Mouse (Mus musculus) MEL (cell line): ENCODE data around the gene Snw1. TPM values are rescaled to one million over a fixed set of nuclear protein-coding genes. Genes with fewer than 3 reads are reported as not detected.
A peak's percentile ranks its signal among the peaks of the same experiment; 100 is the strongest.
"Not testable (repeated sequence)": the region's sequence is repeated elsewhere in the genome, so short reads cannot be mapped to it uniquely, and the experiment has no call there.

ENCODE experiments used
- DNase-seq: peaks from one replicate; pipeline ENCODE4 v3.0.0; 2011; ENCODE audit warnings: low read depth, low spot score
- H3K27ac ChIP-seq: 2 replicates; pipeline ENCODE4 v1.5.1; 2012; ENCODE audit warnings: low read depth, mild to moderate bottlenecking, control low read depth, low read length, moderate library complexity; ENCODE audit not compliant: control insufficient read depth
- H3K27me3 ChIP-seq, 2 experiments: fragments of 150-350 bp in 1 of 2; sonication (generic) in 1 of 2; 2 replicates each; pipeline ENCODE4 v1.6.1; 2012; ENCODE audit warnings: low read length in 2 of 2, mild to moderate bottlenecking in 2 of 2, improper control_type of control experiment in 1 of 2, moderate library complexity in 1 of 2; ENCODE audit not compliant: insufficient read depth in 2 of 2, control insufficient read depth in 1 of 2
- H3K36me3 ChIP-seq, 2 experiments: 2 replicates each; pipeline ENCODE4 v1.6.1; 2012 to 2014; ENCODE audit warnings: low read length in 2 of 2, improper control_type of control experiment in 1 of 2, inconsistent platforms in 1 of 2, mild to moderate bottlenecking in 1 of 2; ENCODE audit not compliant: insufficient read depth in 2 of 2, control insufficient read depth in 1 of 2
- H3K4me1 ChIP-seq, 2 experiments: fragments of 150-350 bp in 1 of 2; sonication (generic) in 1 of 2; 2 replicates each; pipeline ENCODE4 v1.6.1; 2012; ENCODE audit warnings: low read length in 2 of 2, improper control_type of control experiment in 1 of 2, mild to moderate bottlenecking in 1 of 2; ENCODE audit not compliant: insufficient read depth in 2 of 2, control insufficient read depth in 1 of 2
- H3K4me3 ChIP-seq, 2 experiments: fragments of 150-350 bp in 1 of 2; sonication (generic) in 1 of 2; 2 replicates each; pipeline ENCODE4 v1.5.1; 2012; ENCODE audit warnings: low read depth in 2 of 2, low read length in 2 of 2, mild to moderate bottlenecking in 2 of 2, moderate library complexity in 2 of 2, control low read depth in 1 of 2, improper control_type of control experiment in 1 of 2; ENCODE audit not compliant: control insufficient read depth in 1 of 2, insufficient read depth in 1 of 2
- H3K79me2 ChIP-seq: 2 replicates; pipeline ENCODE4 v1.6.1; 2012; ENCODE audit warnings: mild to moderate bottlenecking, low read length, moderate library complexity; ENCODE audit not compliant: control insufficient read depth, poor library complexity, insufficient read depth
- H3K9ac ChIP-seq: 2 replicates; pipeline ENCODE4 v1.6.1; 2012; ENCODE audit warnings: low read depth, mild to moderate bottlenecking, control low read depth, low read length, moderate library complexity; ENCODE audit not compliant: control insufficient read depth, poor library complexity, severe bottlenecking
- H3K9me3 ChIP-seq: fragments of 150-350 bp; sonication (generic); replicated peaks from 2 replicates; pipeline ENCODE4 v1.6.1; 2012; ENCODE audit warnings: mild to moderate bottlenecking, low read length, improper control_type of control experiment, moderate library complexity; ENCODE audit not compliant: insufficient read depth
- EP300 ChIP-seq, 2 experiments: IDR thresholded peaks; 2 replicates each; pipeline ENCODE4 v1.6.1; 2011; ENCODE audit warnings: improper control_type of control experiment in 2 of 2, low read length in 2 of 2, low read depth in 1 of 2, mild to moderate bottlenecking in 1 of 2
- JUND ChIP-seq: IDR thresholded peaks from 2 replicates; pipeline ENCODE4 v1.6.1; 2011; ENCODE audit warnings: low read depth, mild to moderate bottlenecking, improper control_type of control experiment, low read length
- KAT2A ChIP-seq: conservative IDR thresholded peaks from 2 replicates; pipeline ENCODE4 v1.6.1; 2012; ENCODE audit warnings: low read depth, low read length, improper control_type of control experiment, inconsistent platforms
- ZC3H11A ChIP-seq: IDR thresholded peaks from 2 replicates; pipeline ENCODE4 v1.6.1; 2012; ENCODE audit warnings: low read depth, mild to moderate bottlenecking, inconsistent platforms, low read length, improper control_type of control experiment
- polyA plus RNA-seq, 2 experiments: library from polyadenylated mRNA; stranded (reverse) in 1 of 2; unstranded in 1 of 2; fragments of >175 nt in 1 of 2; fragments of >200 nt in 1 of 2; gene quantifications; 2 replicates each; pipeline versions ENCODE4 v1.2.1 to v1.2.4; 2012; ENCODE audit warnings: low replicate concordance in 2 of 2, low read depth in 1 of 2; ENCODE audit not compliant: insufficient read length in 2 of 2, insufficient read depth in 1 of 2, missing spikeins in 1 of 2
- total RNA-seq: library from RNA; depleted of rRNA; stranded (reverse); fragments of 300-350 nt; gene quantifications from 2 replicates; pipeline ENCODE4 v1.2.3, GENCODE M21; 2012

Snw1 gene
- total and polyA plus RNA-seq, 3 experiments = 40.8 to 108 (median 92.1) TPM

DNA sequence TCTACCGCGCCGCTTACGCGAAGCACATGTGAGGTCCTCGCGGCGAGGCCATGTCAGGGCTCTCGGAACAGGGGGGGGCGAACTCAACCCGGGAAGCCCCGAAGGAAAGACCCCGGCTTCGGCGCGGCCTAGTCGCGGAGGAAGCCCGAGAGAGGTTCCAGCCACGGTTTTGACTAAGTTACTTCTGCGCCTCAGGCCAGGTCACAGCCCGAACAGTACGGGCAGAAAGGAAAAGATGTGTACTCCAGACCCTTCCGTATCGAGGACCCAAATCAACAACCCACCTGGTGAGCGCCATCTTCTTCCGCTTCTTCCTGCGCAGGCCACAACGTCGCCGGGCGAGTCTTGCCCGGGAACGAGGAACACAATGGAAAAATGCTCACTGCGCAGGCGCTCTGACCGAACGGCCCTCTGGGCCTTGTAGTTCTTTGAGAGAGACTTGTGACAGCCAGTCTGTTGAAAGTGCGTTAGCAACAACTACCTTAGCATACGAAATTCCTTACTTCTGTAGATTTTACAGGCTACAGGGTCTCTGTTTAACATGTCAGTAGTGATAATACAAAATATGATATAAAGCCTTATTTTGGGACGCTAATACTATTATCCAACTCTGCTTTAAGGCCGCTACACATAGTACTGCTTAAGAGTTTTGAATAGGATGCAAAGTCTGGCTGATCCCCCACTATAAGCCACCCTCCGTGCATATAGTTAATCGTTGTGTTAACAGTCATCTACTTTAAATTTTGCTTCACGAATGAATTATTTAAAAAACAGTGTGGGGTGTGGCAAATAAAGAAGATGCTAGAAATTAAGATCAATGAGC, at the start of gene Snw1 (continued):
- TF ChIP-seq JUND (no peak), EP300 (IDR thresholded peaks at IDR 0.05; ENCODE audit: low read depth in 1 of 2, low read length in 2 of 2) (no peak; a peak in 1 of 4 replicates), ZC3H11A (peak; percentile 35; the same call in 1 of the 2 replicates), KAT2A (peak; percentile 98)

DNA sequence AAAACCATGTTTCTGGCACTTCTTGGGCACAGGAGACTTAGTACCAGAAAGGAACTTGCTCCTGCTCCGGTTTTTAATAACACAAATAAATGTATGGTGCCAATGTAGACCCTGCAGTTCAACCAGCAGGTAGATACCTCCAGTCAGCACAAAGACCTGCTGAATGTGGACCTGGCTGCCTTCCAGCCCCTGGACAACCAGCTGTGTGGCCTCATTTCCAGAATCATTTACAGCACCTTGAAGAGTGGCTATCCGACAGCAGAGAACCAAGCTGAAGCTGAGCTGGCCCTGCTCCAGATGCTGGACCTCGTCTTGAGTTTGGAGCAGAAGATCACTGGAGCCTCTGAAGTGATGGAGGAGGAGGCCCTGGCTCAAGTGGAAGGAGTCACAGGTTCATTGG, 47.5 kb upstream of the Snw1 start:
- not testable (repeated sequence) for DNase-seq, H3K27ac ChIP-seq, H3K4me1 ChIP-seq

DNA sequence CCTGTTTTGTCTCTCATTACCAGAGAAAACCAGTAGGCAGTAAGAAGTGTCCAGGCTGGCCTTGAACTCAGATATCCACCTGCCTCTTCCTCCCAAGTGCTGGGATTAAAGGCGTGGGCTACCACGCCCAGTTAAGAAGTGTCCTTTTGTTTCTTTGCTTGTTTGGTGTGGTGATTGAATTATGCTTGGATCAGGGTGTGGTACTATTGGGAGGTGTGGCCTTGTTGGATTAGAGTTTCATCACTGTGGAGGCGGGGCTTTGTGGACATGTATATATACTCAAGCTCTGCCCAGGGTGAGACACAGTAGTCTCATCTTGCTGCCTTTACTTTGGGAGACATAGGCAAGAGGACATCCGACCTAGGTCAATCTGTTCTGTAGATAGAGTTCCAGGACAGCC, 41.9 kb upstream of the Snw1 start, which contains the start of gene Gm8300:
Gene Gm8300 (plus strand): TSS at position 301 of the 400 bp plus-strand sequence.
- not testable (repeated sequence) for H3K27me3 ChIP-seq, H3K4me3 ChIP-seq, H3K79me2 ChIP-seq, H3K9ac ChIP-seq, H3K9me3 ChIP-seq, DNase-seq, H3K36me3 ChIP-seq, H3K27ac ChIP-seq, H3K4me1 ChIP-seq

More for the DNA sequence above, 47.5 kb upstream of the Snw1 start:
- H3K9ac ChIP-seq, H3K79me2 ChIP-seq, H3K27me3 ChIP-seq, H3K9me3 ChIP-seq, H3K36me3 ChIP-seq, H3K4me3 ChIP-seq: not testable (repeated sequence)

DNA sequence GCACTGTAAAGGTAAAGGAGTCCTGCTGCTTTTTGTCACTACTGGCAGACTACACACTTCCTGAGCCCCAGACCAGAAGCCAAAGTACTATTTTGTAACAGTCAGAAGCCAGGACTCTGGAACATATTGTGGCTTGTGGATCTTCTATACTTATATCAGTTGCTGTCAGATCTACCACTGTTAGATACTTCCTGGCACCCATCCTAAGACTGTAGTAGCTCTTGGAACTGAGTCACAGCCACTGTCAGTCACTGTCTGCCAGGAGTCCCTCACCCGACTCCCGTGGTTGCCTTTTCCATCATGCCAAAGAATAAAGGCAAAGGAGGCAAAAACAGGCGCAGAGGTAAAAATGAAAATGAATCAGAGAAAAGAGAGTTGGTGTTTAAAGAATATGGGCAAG, 22.3 kb upstream of the Snw1 start, which contains the start of gene Gm5788:
Gene Gm5788 (plus strand): TSS at position 301 of the 400 bp plus-strand sequence.
- not testable (repeated sequence) for H3K4me3 ChIP-seq, H3K36me3 ChIP-seq, H3K27me3 ChIP-seq, H3K79me2 ChIP-seq, H3K27ac ChIP-seq, DNase-seq, H3K9ac ChIP-seq, H3K9me3 ChIP-seq, H3K4me1 ChIP-seq

DNA sequence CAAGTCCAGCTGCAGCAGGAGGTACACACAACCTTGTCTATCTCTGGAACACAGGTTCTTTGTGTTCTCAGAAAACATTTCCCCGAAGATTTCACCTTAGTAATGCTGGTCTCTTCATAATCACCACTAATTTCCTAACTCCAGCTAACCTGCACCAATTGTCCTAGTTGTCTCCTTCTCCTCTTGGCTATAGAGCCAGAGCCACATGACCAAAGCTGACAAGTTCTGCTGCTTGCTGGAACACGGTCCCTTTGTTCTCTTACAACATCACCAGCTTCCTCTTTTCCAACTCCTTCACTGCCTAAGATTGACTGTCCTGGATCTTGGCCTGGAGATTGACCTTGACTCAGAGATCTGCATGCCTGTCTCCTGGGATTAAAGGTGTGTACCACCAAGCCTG, 16.6 kb upstream of the Snw1 start:
- H3K4me1 ChIP-seq, H3K36me3 ChIP-seq, H3K9ac ChIP-seq, H3K27me3 ChIP-seq, H3K27ac ChIP-seq, H3K4me3 ChIP-seq, H3K9me3 ChIP-seq, H3K79me2 ChIP-seq: not testable (repeated sequence)
- DNase-seq = peak; percentile 33

DNA sequence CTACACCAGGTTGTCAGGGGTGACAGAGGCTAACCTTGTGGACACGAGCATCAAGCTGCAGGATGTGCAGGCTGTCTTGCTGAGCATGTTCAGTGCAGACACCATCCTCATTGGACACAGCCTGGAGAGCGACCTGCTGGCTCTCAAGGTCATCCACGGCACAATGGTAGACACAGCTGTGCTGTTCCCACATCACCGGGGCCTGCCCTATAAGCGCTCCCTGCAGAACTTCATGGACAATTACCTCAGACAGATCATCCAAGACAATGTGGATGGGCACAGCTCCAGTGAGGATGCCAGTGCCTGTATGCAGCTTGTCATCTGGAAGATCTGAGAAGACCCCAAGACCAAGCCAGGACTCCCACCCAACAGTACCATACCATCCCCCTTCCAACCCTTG, 10.4 kb upstream of the Snw1 start:
- H3K27me3 ChIP-seq, H3K9ac ChIP-seq, H3K79me2 ChIP-seq, H3K4me1 ChIP-seq, H3K9me3 ChIP-seq, DNase-seq, H3K36me3 ChIP-seq, H3K27ac ChIP-seq, H3K4me3 ChIP-seq: not testable (repeated sequence)
